Mouse (Mus musculus): ENCODE measurements at regions not wholly inside any gene's neighbourhood (a gene's known extent, or its start where the extent isn't known, plus 50 kb on each side); places are given as distances from the start of the nearest gene placed in this dataset.
A peak's percentile ranks its signal among the peaks of the same experiment; 100 is the strongest.

GRCm38 (mm10) chr1:151119566-151119965 lies 62.8 kb upstream of the Gm47985 start:
- DNase-seq = no peak

- no peak for DNase-seq
Measured at GRCm38 (mm10) chr1:151121686-151122085, 60.7 kb upstream of the Gm47985 start.

- DNase-seq = no peak
Measured at GRCm38 (mm10) chr1:151123964-151124363, 58.4 kb upstream of the Gm47985 start.

GRCm38 (mm10) chr1:151125028-151125659 lies 57.2 kb upstream of the Gm47985 start:
- no peak for DNase-seq

- no peak for DNase-seq
Measured at GRCm38 (mm10) chr1:151125764-151126485, 56.4 kb upstream of the Gm47985 start.

GRCm38 (mm10) chr1:151126756-151127155 lies 55.6 kb upstream of the Gm47985 start:
- no peak for DNase-seq

GRCm38 (mm10) chr1:151128005-151128404 lies 54.3 kb upstream of the Gm47985 start:
- DNase-seq = peak; percentile 40

GRCm38 (mm10) chr1:151128955-151129354 lies 53.4 kb upstream of the Gm47985 start:
- no peak for DNase-seq

- DNase-seq = no peak
Measured at GRCm38 (mm10) chr1:151130036-151130435, 52.3 kb upstream of the Gm47985 start.

- no peak for DNase-seq
Measured at GRCm38 (mm10) chr1:151130845-151131626, 51.3 kb upstream of the Gm47985 start.

- no peak for DNase-seq
Measured at GRCm38 (mm10) chr1:151131627-151132284, 50.6 kb upstream of the Gm47985 start.

All from gastrocnemius, postnatal 25 days (tissue).